In genomic region chr12:108893715-108894431, GRCm38 (mm10) we compare ENCODE assay signal across 8 mouse cellular contexts. TPM values are rescaled to one million over a fixed set of nuclear protein-coding genes. Genes with fewer than 3 reads are reported as not detected.
DNase-seq lines count a peak whose midpoint lies in the region; ATAC-seq lines count a peak whose summit lies in the region.

Gene Wars, minus strand, starts transcription at chr12:108894174.

- peak within 1 kb of the TSS; percentile 66 for H3K4me3 ChIP-seq in forebrain, embryonic 14.5 days (ENCODE audit: low read depth, low read length)
- peak within 1 kb of the TSS; percentile 90 for H3K4me3 ChIP-seq in neural tube, embryonic 15.5 days (replicated peaks)

- H3K9me3 ChIP-seq in forebrain, embryonic 14.5 days (replicated peaks; ENCODE audit: control insufficient read depth, low read length), result no peaks in the 10 kb centered on the region
- no peaks in the 10 kb centered on the region for H3K9me3 ChIP-seq in neural tube, embryonic 15.5 days (replicated peaks)

- intact Hi-C loops in heart, postnatal 14 days (cut with DNase I), result loop anchor here (5.0 kb wide), 3 partner anchors 82 to 137 kb away; no protein-coding TSS in a partner anchor

- no peak within 1 kb of the TSS for H3K27ac ChIP-seq in forebrain, embryonic 14.5 days (ENCODE audit: low read depth, low read length)
- H3K27ac ChIP-seq in neural tube, embryonic 15.5 days (replicated peaks), result peak within 1 kb of the TSS; percentile 78

- DNase-seq in ES-CJ7 (ENCODE audit: low read depth, low spot score), result peak; percentile 97
- peak; percentile 94 for DNase-seq in cerebellum, adult 11 months
- DNase-seq in forebrain, embryonic 14.5 days (ENCODE audit: low spot score), result peak; percentile 97
- peak; percentile 94 to 96 for DNase-seq in heart, postnatal 14 days
- DNase-seq in layer of hippocampus, adult 11-12 months (ENCODE audit: low spot score), result peak; percentile 95
- DNase-seq in lung, adult 18-20 months, result peak; percentile 97
- DNase-seq in testis, postnatal 14 days (ENCODE audit: low spot score), result peak; percentile 97

- H3K9ac ChIP-seq in forebrain, embryonic 14.5 days (ENCODE audit: low read length), result peak within 1 kb of the TSS; percentile 73
- peak within 1 kb of the TSS; percentile 81 for H3K9ac ChIP-seq in neural tube, embryonic 15.5 days (replicated peaks)

- ATAC-seq in forebrain, embryonic 14.5 days, result peak; percentile 100
- ATAC-seq in neural tube, embryonic 15.5 days (ENCODE audit: low FRiP score), result peak; percentile 99

- H3K27me3 ChIP-seq in forebrain, embryonic 14.5 days (replicated peaks; ENCODE audit: control insufficient read depth, insufficient read depth, low read length), result no peaks in the 10 kb centered on the region
- H3K27me3 ChIP-seq in neural tube, embryonic 15.5 days (replicated peaks), result no peaks in the 10 kb centered on the region

- WGBS in forebrain, embryonic 14.5 days, result under 1% methylated on average over 58 of the region's 58 CpGs
- WGBS in neural tube, embryonic 15.5 days, result 0% methylated on average over 57 of the region's 58 CpGs

- peaks cover 11% of the 10 kb centered on the region for H3K4me1 ChIP-seq in forebrain, embryonic 14.5 days (ENCODE audit: control insufficient read depth, insufficient read depth, low read length)
- H3K4me1 ChIP-seq in neural tube, embryonic 15.5 days, result peaks cover 26% of the 10 kb centered on the region

- H3K4me2 ChIP-seq in forebrain, embryonic 14.5 days (ENCODE audit: low read length), result peak within 1 kb of the TSS; percentile 93
- peak within 1 kb of the TSS; percentile 93 for H3K4me2 ChIP-seq in neural tube, embryonic 15.5 days

- H3K36me3 ChIP-seq in forebrain, embryonic 14.5 days (ENCODE audit: control insufficient read depth, insufficient read depth, low read length), result peaks cover 16% of the 10 kb centered on the region; the same call in 1 of the 2 replicates
- H3K36me3 ChIP-seq in neural tube, embryonic 15.5 days, result peaks cover 14% of the 10 kb centered on the region

RNA-seq across cellular contexts. Expression of gene Wars, which starts in this region (rescaled TPM):
- 101 and 113 TPM in 2 replicates for polyA plus RNA-seq in forebrain, embryonic 14.5 days (2014; fragmentation: Nextera tagmentation; extraction: Ambion mirVana)
- 10 to 100 TPM; 32.2 to 36.7 TPM for total RNA-seq in heart, postnatal 14 days (2021)
- 100 and 102 TPM in 2 replicates for polyA plus RNA-seq in neural tube, embryonic 15.5 days (2015; fragmentation: Nextera tagmentation; extraction: Ambion mirVana)
